Mouse (Mus musculus) ES-Bruce4 (cell line): ENCODE data around the gene Lama5. TPM values are rescaled to one million over a fixed set of nuclear protein-coding genes. Genes with fewer than 3 reads are reported as not detected.
"Not testable (repeated sequence)": the region's sequence is repeated elsewhere in the genome, so short reads cannot be mapped to it uniquely, and the experiment has no call there.

Source experiments
- H3K27ac ChIP-seq: 2 replicates; pipeline ENCODE4 v1.5.1; 2012; ENCODE audit warnings: low read length, inconsistent platforms; ENCODE audit not compliant: insufficient read depth
- H3K27me3 ChIP-seq: 2 replicates; pipeline ENCODE4 v1.6.1; 2012; ENCODE audit warnings: mild to moderate bottlenecking, low read length, inconsistent platforms; ENCODE audit not compliant: control insufficient read depth, poor library complexity, insufficient read depth, severe bottlenecking
- H3K36me3 ChIP-seq: 2 replicates; pipeline ENCODE4 v1.6.1; 2012; ENCODE audit warnings: inconsistent platforms, mild to moderate bottlenecking, low read length, moderate library complexity; ENCODE audit not compliant: control insufficient read depth, poor library complexity, insufficient read depth, severe bottlenecking
- H3K4me1 ChIP-seq: one replicate; pipeline ENCODE4 v1.8.1; 2011; ENCODE audit warnings: low read length; ENCODE audit not compliant: control insufficient read depth, insufficient read depth
- H3K4me3 ChIP-seq: 2 replicates; pipeline ENCODE4 v1.5.1; 2011; ENCODE audit warnings: low read depth, mild to moderate bottlenecking, low read length
- H3K9ac ChIP-seq: 2 replicates; pipeline ENCODE4 v1.6.1; 2012; ENCODE audit warnings: low read depth, mild to moderate bottlenecking, inconsistent platforms; ENCODE audit not compliant: poor library complexity, severe bottlenecking
- H3K9me3 ChIP-seq: replicated peaks from 2 replicates; pipeline ENCODE4 v1.6.1; 2012; ENCODE audit warnings: mild to moderate bottlenecking, low read length, inconsistent platforms; ENCODE audit not compliant: control insufficient read depth, poor library complexity, insufficient read depth, severe bottlenecking
- CTCF ChIP-seq: IDR thresholded peaks from one replicate; pipeline ENCODE4 v1.8.1; 2011; ENCODE audit warnings: low read depth, low read length
- EP300 ChIP-seq: IDR thresholded peaks from 2 replicates; pipeline ENCODE4 v1.6.1; 2011; ENCODE audit warnings: low read depth, low read length; ENCODE audit not compliant: insufficient read depth
- POLR2A ChIP-seq: IDR thresholded peaks from one replicate; pipeline ENCODE4 v1.8.1; 2011; ENCODE audit warnings: low read length; ENCODE audit not compliant: insufficient read depth
- polyA plus RNA-seq: library from polyadenylated mRNA; stranded (reverse); fragments of >200 nt; gene quantifications from 2 replicates; pipeline ENCODE4 v1.2.4, GENCODE M21; 2011; ENCODE audit warnings: low read depth; ENCODE audit not compliant: missing spikeins, insufficient read depth, insufficient read length

Lama5 gene
- polyA plus RNA-seq, 1 experiment: 141 TPM

- TF ChIP-seq POLR2A (no peak), CTCF (no peak), EP300 (no peak)
- Histone ChIP-seq H3K27me3 (no peaks in the 10 kb centered on the region), H3K36me3 (peaks cover 51% of the 10 kb centered on the region)
Measured at GRCm38 (mm10) chr2:180175725-180176124, 49.9 kb downstream of the Lama5 start.

GRCm38 (mm10) chr2:180174121-180174520 lies 51.5 kb downstream of the Lama5 start:
- peaks cover 37% of the 10 kb centered on the region for H3K36me3 ChIP-seq
- H3K27ac ChIP-seq: no peak overlapping the region
- H3K27me3 ChIP-seq: no peaks in the 10 kb centered on the region
- no peaks in the 10 kb centered on the region for H3K4me1 ChIP-seq
- TF ChIP-seq EP300 (no peak), POLR2A (no peak), CTCF (no peak)
- no peak overlapping the region for H3K4me3 ChIP-seq
- H3K9ac ChIP-seq: no peak overlapping the region
- H3K9me3 ChIP-seq: no peaks in the 10 kb centered on the region

More at GRCm38 (mm10) chr2:180175725-180176124, 49.9 kb downstream of the Lama5 start:
- Histone ChIP-seq H3K27ac (no peak overlapping the region), H3K4me1 (no peaks in the 10 kb centered on the region), H3K9ac (no peak overlapping the region), H3K9me3 (no peaks in the 10 kb centered on the region), H3K4me3 (no peak overlapping the region)

DNA sequence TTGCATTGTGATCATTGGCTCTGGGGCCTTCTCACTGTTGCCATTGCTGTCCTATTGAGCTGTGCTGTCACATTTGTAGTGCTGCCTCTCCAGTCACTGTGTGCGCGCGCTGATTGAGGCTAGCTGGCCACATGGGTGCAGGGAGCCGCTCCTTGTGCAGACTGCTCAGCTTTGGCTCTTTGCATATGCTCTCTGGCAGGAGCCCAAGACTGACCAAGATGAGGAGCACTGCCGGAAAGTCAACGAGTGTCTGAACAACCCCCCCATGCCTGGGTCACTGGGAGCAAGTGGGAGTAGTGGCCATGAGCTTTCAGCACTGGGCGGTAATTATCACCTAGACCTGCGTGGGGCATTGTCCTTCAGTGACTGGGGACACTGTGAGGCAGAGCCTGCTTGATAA lies 51.9 kb downstream of the Lama5 start:
- not testable (repeated sequence) for H3K9me3 ChIP-seq, H3K9ac ChIP-seq, H3K27me3 ChIP-seq, H3K4me3 ChIP-seq, H3K27ac ChIP-seq, H3K4me1 ChIP-seq
- peaks cover 33% of the 10 kb centered on the region for H3K36me3 ChIP-seq

DNA sequence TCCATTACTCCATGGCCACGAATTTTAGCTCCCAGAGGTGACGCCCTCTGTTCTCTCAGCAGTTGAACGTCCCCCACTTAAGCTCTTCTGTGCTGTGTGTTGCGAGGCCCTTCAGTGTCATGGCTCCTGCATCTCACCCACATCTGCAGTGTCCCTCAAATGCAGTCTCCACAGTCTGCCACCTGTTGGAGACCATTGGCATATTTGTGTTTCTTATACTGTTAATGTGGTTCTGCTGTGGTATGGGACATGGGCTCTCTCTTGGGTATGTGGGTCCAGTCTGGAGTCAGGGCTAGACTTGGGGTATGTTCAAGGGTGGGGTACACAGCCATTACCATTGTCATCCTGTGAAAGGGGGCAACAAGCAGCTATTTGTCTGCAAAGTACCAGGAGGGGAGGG lies 52.5 kb downstream of the Lama5 start:
- no peaks in the 10 kb centered on the region for H3K4me1 ChIP-seq
- no peak overlapping the region for H3K4me3 ChIP-seq
- peak; percentile 21 for TF ChIP-seq CTCF
- no peak for TF ChIP-seq EP300
- H3K36me3 ChIP-seq: peaks cover 27% of the 10 kb centered on the region
- no peak overlapping the region for H3K9ac ChIP-seq
- H3K9me3 ChIP-seq: no peaks in the 10 kb centered on the region
- no peak overlapping the region for H3K27ac ChIP-seq
- no peaks in the 10 kb centered on the region for H3K27me3 ChIP-seq

DNA sequence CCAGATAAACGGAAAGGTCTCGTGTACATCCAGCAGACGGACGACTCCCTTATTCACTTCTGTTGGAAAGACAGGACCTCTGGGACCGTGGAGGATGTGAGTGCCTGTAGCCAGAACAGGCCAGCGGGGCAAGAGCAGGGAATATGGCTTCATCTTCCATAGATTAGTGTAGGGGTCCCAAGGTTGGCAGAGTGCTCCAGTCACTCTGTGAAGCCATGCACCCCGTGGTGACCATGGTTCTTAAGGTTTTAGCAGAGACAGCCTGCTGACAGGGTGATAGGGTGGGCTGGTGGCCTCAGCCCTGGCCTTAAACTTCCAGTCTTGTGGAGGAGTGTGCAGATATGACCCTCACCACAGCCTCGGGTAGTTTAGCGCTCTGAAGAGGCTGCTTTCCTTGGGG lies 53.5 kb downstream of the Lama5 start:
- Histone ChIP-seq H3K9ac (peak overlapping the region; percentile 97), H3K27me3 (no peaks in the 10 kb centered on the region), H3K27ac (no peak overlapping the region), H3K9me3 (no peaks in the 10 kb centered on the region), H3K36me3 (peaks cover 17% of the 10 kb centered on the region), H3K4me3 (peak overlapping the region; percentile 92), H3K4me1 (no peaks in the 10 kb centered on the region)
- no peak for TF ChIP-seq POLR2A
- no peak for TF ChIP-seq EP300
- no peak for TF ChIP-seq CTCF

GRCm38 (mm10) chr2:180171522-180172070 lies 54.1 kb downstream of the Lama5 start:
- H3K36me3 ChIP-seq: peaks cover 12% of the 10 kb centered on the region
- no peaks in the 10 kb centered on the region for H3K27me3 ChIP-seq
- no peak overlapping the region for H3K27ac ChIP-seq
- no peak for TF ChIP-seq CTCF
- TF ChIP-seq EP300: no peak
- TF ChIP-seq POLR2A: no peak
- peak overlapping the region; percentile 97 for H3K9ac ChIP-seq
- H3K9me3 ChIP-seq: no peaks in the 10 kb centered on the region
- H3K4me1 ChIP-seq: no peaks in the 10 kb centered on the region
- peak overlapping the region; percentile 92 for H3K4me3 ChIP-seq
